Mouse (Mus musculus): ENCODE measurements around the gene Gm8947. TPM values are rescaled to one million over a fixed set of nuclear protein-coding genes. Genes with fewer than 3 reads are reported as not detected.

Gm8947 gene
- polyA plus RNA-seq, 1 experiment: not detected

DNA sequence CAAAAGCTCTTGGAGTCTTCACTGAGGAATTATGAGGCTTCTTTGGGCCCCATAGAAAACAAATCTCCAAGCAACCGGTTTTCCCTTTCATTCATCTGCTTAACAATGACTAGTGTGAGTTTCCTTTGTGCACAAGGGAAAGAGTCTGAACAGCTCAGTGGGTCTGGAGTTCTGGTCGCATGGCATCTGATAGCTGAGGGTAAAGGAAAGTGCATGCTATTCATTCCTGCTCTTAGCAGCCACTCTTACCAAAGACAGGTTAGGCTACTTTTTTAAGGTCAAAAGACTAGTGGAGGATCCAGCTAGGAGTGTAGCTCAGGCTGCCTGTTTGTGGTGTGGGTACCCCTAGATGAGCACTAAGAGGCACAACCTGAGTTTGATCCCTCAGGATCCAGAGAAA lies 43.4 kb downstream of the Gm8947 start:
- Histone ChIP-seq H3K9ac (ENCODE audit: low read depth, poor library complexity, severe bottlenecking) (no peak overlapping the region), H3K9me3 (replicated peaks; ENCODE audit: control insufficient read depth, insufficient read depth, low read length, poor library complexity, severe bottlenecking) (no peaks in the 10 kb centered on the region), H3K4me1 (ENCODE audit: control insufficient read depth, insufficient read depth, low read length) (peaks cover 2% of the 10 kb centered on the region), H3K27me3 (ENCODE audit: control insufficient read depth, insufficient read depth, low read length, poor library complexity, severe bottlenecking) (no peaks in the 10 kb centered on the region), H3K4me3 (ENCODE audit: low read depth, low read length) (no peak overlapping the region), H3K36me3 (ENCODE audit: control insufficient read depth, insufficient read depth, low read length, poor library complexity, severe bottlenecking) (no peaks in the 10 kb centered on the region), H3K27ac (ENCODE audit: insufficient read depth, low read length) (no peak overlapping the region)
- TF ChIP-seq EP300 (IDR thresholded peaks at IDR 0.05; ENCODE audit: insufficient read depth, low read depth, low read length) (no peak), POLR2A (IDR thresholded peaks at IDR 0.05; ENCODE audit: insufficient read depth, low read length) (no peak), CTCF (IDR thresholded peaks at IDR 0.05; ENCODE audit: low read depth, low read length) (no peak)

DNA sequence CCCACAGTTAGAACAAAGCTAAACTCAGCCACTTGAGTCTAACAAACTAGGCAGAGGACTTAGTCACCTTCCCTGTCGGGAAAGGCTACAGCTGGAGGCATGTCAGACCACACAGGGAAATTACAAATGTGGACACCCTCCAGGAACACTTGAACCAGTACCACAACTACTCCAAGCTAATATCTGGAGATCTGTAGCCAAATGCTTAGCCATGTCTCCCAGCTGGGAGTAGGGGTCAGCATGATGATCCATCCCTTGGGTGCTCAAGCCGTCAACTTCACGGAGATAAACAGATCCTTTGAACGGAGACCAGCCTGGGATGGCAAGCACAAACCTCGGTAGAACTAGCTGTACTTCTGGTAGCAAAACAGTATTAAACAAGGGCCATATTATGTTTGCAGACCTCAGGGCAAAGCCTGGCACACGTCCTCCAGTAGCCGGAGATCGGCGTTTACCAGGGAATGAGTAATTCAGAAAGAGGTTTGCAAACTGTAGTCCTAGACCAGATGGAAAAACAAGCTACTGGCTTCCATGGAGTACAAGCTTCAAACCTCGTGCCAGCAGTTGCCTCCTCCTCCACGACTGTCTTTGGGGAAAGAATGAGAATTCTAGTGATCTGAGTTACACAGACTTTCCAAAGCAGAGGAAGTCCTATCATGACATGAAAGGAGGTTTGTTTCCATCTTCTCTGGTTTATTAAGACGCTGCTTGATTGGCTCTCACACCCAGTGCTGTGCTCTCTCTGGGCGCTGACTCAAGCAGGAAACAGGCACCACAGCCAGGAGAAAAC lies 44.2 kb downstream of the Gm8947 start:
- no peaks in the 10 kb centered on the region for H3K36me3 ChIP-seq (ENCODE audit: control insufficient read depth, insufficient read depth, low read length, poor library complexity, severe bottlenecking)
- H3K9ac ChIP-seq (ENCODE audit: low read depth, poor library complexity, severe bottlenecking): no peak overlapping the region
- no peaks in the 10 kb centered on the region for H3K9me3 ChIP-seq (replicated peaks; ENCODE audit: control insufficient read depth, insufficient read depth, low read length, poor library complexity, severe bottlenecking)
- TF ChIP-seq CTCF (IDR thresholded peaks at IDR 0.05; ENCODE audit: low read depth, low read length) (no peak), POLR2A (IDR thresholded peaks at IDR 0.05; ENCODE audit: insufficient read depth, low read length) (no peak), EP300 (IDR thresholded peaks at IDR 0.05; ENCODE audit: insufficient read depth, low read depth, low read length) (no peak)
- no peak overlapping the region for H3K27ac ChIP-seq (ENCODE audit: insufficient read depth, low read length)
- H3K4me1 ChIP-seq (ENCODE audit: control insufficient read depth, insufficient read depth, low read length): peaks cover 2% of the 10 kb centered on the region
- H3K27me3 ChIP-seq (ENCODE audit: control insufficient read depth, insufficient read depth, low read length, poor library complexity, severe bottlenecking): no peaks in the 10 kb centered on the region
- no peak overlapping the region for H3K4me3 ChIP-seq (ENCODE audit: low read depth, low read length)

DNA sequence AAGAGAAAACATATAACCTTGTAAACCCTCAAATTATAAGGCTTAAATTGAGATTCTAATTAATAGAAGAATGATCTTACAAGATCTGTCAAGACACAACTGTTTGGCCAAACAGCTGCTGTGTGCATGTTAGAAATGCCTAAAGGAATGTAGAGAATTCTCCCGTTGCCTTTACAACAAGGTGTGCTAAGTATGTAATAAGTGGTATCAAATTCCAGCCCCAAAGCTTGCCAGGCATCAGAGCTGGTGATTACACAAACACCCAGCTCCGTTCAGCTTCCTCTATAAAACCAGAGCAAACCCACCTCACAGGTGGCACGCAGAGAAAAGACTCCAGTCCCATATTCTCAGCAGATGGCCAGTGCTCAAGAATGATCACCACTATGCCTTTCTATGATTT lies 45.6 kb downstream of the Gm8947 start:
- TF ChIP-seq EP300 (IDR thresholded peaks at IDR 0.05; ENCODE audit: insufficient read depth, low read depth, low read length) (no peak), POLR2A (IDR thresholded peaks at IDR 0.05; ENCODE audit: insufficient read depth, low read length) (no peak), CTCF (IDR thresholded peaks at IDR 0.05; ENCODE audit: low read depth, low read length) (no peak)
- Histone ChIP-seq H3K27ac (ENCODE audit: insufficient read depth, low read length) (no peak overlapping the region), H3K4me1 (ENCODE audit: control insufficient read depth, insufficient read depth, low read length) (peaks cover 2% of the 10 kb centered on the region), H3K36me3 (ENCODE audit: control insufficient read depth, insufficient read depth, low read length, poor library complexity, severe bottlenecking) (no peaks in the 10 kb centered on the region), H3K9me3 (replicated peaks; ENCODE audit: control insufficient read depth, insufficient read depth, low read length, poor library complexity, severe bottlenecking) (no peaks in the 10 kb centered on the region), H3K27me3 (ENCODE audit: control insufficient read depth, insufficient read depth, low read length, poor library complexity, severe bottlenecking) (no peaks in the 10 kb centered on the region), H3K9ac (ENCODE audit: low read depth, poor library complexity, severe bottlenecking) (no peak overlapping the region), H3K4me3 (ENCODE audit: low read depth, low read length) (no peak overlapping the region)

DNA sequence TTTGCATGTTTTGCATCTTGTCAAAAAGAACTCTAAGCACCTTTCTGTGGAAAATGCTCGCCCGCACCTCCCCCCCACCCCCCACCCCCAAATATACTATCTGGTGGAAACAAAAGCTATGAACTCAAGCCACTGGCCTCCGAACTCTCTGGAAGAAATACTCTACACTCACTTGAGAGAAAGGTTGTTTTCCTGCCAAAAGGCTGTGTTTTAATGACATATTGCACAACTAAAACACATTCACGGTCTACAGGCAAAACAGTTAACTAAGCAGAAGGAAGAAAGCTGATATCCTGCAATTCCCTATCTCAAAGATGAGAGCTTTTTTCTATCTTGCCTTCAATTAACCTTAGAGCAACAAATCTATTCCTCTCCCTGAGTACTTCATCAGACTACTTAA lies 51.2 kb downstream of the Gm8947 start:
- Histone ChIP-seq H3K9me3 (replicated peaks; ENCODE audit: control insufficient read depth, insufficient read depth, low read length, poor library complexity, severe bottlenecking) (no peaks in the 10 kb centered on the region), H3K36me3 (ENCODE audit: control insufficient read depth, insufficient read depth, low read length, poor library complexity, severe bottlenecking) (no peaks in the 10 kb centered on the region), H3K27me3 (ENCODE audit: control insufficient read depth, insufficient read depth, low read length, poor library complexity, severe bottlenecking) (no peaks in the 10 kb centered on the region; the same call in 1 of the 2 replicates), H3K27ac (ENCODE audit: insufficient read depth, low read length) (no peak overlapping the region), H3K9ac (ENCODE audit: low read depth, poor library complexity, severe bottlenecking) (no peak overlapping the region), H3K4me1 (ENCODE audit: control insufficient read depth, insufficient read depth, low read length) (no peaks in the 10 kb centered on the region), H3K4me3 (ENCODE audit: low read depth, low read length) (no peak overlapping the region)
- TF ChIP-seq CTCF (IDR thresholded peaks at IDR 0.05; ENCODE audit: low read depth, low read length) (no peak), EP300 (IDR thresholded peaks at IDR 0.05; ENCODE audit: insufficient read depth, low read depth, low read length) (no peak), POLR2A (IDR thresholded peaks at IDR 0.05; ENCODE audit: insufficient read depth, low read length) (no peak)

Other genes starting within 250 kb of the Gm8947 start
- gene Hmcn1, start 198.9 kb upstream of the Gm8947 start, polyA plus RNA-seq (2011; ENCODE audit: insufficient read depth, insufficient read length, low read depth, missing spikeins): 1.4 and 1.6 TPM in 2 replicates
- not detected in 2 replicates for gene Gm47985, start 9.8 kb upstream of the Gm8947 start, polyA plus RNA-seq (2011; ENCODE audit: insufficient read depth, insufficient read length, low read depth, missing spikeins)
- gene Gm47995, start 6.1 kb downstream of the Gm8947 start, polyA plus RNA-seq (2011; ENCODE audit: insufficient read depth, insufficient read length, low read depth, missing spikeins): 0.75 TPM in 1 of 2 replicates, not detected in the other
- gene 3110040M04Rik, start 11.7 kb downstream of the Gm8947 start, polyA plus RNA-seq (2011; ENCODE audit: insufficient read depth, insufficient read length, low read depth, missing spikeins): not detected in 2 replicates
- not detected in 2 replicates for gene Gm47996, start 17.8 kb downstream of the Gm8947 start, polyA plus RNA-seq (2011; ENCODE audit: insufficient read depth, insufficient read length, low read depth, missing spikeins)
- 140 and 156 TPM in 2 replicates for gene Ivns1abp, start 152.1 kb downstream of the Gm8947 start, polyA plus RNA-seq (2011; ENCODE audit: insufficient read depth, insufficient read length, low read depth, missing spikeins)
- 95.9 and 109 TPM in 2 replicates for gene Swt1, start 236.1 kb downstream of the Gm8947 start, polyA plus RNA-seq (2011; ENCODE audit: insufficient read depth, insufficient read length, low read depth, missing spikeins)
- 43.3 and 47.6 TPM in 2 replicates for gene Trmt1l, start 236.2 kb downstream of the Gm8947 start, polyA plus RNA-seq (2011; ENCODE audit: insufficient read depth, insufficient read length, low read depth, missing spikeins)

Measured in ES-Bruce4 (cell line).